Mouse (Mus musculus): ENCODE data around the gene Lman1l.

Gene Lman1l

GRCm38 (mm10) chr9:57575577-57575976 lies 45.0 kb downstream of the Lman1l start:
- no peak for DNase-seq

DNA sequence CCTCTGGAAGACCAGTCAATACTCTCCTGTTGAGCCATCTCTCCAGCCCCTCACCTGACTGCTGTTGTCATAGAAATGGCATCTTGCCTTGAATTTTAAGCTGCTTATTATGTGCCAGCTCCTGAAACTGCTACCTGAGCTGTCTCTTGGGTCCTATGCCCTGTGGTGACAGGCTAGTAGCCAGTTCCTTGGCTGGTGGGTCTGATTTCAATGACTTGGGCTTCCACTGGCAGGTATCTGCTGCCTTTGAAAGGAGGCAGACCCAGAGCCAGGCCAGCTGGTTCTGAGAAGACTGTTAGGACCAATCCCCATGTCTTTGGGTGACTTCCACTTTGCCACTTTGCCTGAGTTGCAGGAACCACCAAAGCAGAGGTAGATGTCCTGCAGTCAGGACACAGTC lies 46.2 kb downstream of the Lman1l start:
- DNase-seq: no peak

- DNase-seq: no peak
These were observed 52.1 kb downstream of the Lman1l start for GRCm38 (mm10) chr9:57568500-57568899.

DNA sequence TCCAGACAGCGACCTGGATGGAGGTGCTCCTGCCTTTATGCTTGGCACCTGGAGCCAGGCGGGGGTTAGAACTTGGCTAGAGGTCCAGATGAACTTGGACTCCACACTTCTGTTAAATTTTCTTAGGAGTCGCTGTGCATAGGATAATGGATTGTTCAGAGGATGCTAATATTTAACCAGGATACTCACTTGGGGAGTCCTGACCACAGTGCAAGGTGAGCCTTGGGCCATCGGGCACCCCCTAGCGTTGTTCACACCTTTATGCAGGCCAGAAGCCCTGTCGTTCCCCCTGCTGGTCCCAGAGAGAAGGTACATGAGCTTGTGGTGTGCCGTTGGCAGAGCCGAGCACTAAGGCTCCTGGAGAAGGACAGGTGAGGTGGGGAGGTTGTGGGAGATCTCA lies 53.7 kb downstream of the Lman1l start:
- DNase-seq: no peak

DNA sequence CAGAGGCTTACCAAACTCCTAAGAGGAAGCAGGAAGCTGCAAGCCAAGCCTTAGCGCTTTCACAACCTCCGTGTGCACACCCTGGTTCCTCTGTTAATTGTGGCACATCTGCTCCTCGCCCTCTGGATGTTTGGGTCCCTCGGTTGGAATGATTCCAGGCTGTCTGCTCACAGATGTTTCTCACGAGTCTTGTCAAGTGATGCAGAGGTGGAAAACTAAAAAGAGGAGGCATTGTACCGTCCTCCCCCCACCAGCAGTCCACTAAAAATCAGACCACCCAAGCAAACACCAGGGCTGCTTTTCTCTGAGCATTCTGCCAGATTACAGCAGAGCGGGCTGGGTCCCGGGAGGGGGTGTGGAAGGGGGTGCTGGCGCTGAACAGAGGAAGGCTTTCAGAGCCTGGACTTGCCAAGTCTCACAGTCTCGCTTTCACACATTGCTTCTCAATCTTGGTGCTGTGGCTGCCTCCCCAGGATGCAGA lies 54.8 kb downstream of the Lman1l start:
- no peak for DNase-seq

DNA sequence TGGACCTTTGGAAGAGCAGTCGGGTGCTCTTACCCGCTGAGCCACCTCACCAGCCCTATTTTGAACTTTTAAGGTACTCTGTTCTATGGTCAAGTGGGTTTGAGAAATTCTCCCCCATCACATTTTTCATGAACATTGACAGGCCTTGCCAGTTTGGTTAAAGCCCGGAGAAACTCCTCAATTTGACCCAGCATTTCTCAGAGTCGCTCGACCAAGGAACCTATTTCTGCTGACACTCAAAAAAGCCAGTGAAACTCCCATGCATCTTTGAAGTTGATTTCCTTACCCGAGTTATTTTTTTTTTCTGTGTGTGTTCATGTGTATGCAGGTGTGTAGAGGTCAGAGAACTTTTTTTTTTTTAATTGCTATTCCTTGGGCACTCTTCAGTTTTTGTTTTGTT lies 56.0 kb downstream of the Lman1l start:
- no peak for DNase-seq

DNA sequence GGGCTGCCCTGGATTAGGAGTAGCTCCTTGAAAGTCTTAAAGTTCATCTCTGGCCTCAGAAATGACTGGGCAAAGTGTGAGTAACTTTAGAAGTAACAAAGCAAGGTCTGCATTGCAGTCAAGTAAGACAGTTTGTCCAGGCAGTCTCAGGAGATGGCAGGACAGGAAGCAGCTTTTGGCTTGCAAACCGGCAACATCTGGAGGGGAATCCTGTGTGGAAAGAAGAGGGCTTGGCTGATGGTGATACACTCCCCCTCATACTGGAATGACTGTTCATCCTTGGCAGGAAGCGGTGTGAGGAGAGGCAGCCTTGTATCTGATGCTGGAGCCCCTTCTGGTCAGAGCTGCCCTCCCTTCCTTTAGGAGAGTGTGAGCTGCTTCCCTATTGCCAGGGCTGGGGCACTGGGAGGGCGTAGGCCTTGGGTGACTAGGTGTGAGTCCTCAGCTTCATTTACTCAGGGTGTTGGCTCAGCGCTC lies 57.6 kb downstream of the Lman1l start:
- peak; percentile 22 for DNase-seq

DNA sequence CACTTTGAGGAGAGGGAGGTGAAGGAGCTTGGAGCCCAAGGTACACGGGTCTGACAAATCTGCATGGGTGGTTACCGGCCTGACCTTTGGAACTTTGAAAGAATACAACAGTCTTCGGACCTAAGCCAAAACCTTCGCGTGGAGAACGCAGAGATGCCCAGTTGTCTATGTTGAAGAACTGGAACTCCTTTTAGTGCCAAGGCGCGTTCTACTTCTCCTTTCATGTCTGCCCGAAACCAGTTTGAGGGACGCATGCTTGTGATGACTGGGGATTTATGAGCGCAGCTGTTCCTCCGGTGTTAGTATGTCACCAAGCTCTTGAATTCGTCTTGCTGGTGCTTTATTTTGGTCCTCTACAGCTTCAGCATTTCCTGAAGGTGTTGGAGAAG lies 58.9 kb downstream of the Lman1l start:
- DNase-seq: no peak

- peak; percentile 93 for DNase-seq
These were observed 59.5 kb downstream of the Lman1l start, which contains the start of gene Scamp2 for GRCm38 (mm10) chr9:57560861-57561710. Scamp2 (plus strand) TSS chr9:57560943.

GRCm38 (mm10) chr9:57560263-57560662 lies 60.3 kb downstream of the Lman1l start:
- no peak for DNase-seq

DNA sequence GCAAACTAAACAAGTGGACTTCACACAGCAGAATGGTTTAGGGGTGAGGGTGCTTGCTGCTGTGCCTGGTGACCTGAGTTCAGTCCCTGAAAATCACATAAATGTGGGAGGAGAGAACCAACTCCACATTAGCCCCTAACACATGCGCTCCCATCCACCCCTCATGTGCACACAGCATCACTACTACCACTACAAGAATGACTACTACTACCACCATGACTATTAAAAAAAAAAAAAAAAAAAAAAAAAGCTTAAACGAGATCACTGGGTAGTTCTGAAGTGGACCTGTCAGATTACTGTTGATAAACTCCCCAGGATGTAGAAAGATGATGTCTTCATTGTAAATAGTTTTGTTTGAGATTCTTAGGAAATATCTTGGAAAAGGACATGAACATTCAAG lies 61.0 kb downstream of the Lman1l start:
- no peak for DNase-seq

- DNase-seq: no peak
These were observed 61.9 kb downstream of the Lman1l start for GRCm38 (mm10) chr9:57558625-57559024.

DNA sequence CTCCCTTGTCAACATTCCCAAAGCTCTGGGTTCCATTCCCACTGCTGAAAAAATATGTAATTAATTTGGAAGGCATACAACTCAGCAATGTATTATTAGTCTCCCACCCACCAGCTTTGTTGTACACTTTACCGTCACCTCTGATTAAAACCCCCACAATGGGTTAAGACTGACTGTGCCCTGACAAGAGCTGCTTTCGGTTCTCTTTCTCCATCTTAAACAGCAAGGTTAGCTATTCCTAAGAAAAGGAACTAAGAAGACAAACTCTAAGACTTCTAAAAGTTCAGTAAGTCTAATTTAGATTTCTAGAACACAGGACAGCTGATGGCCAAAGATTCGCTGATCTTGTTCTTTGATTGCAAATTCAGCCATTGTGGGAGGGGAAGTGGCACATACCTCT lies 63.4 kb downstream of the Lman1l start:
- no peak for DNase-seq

Measured in cerebellum, adult 11-12 months (tissue).